Mouse (Mus musculus): ENCODE measurements at regions not wholly inside any gene's neighbourhood (a gene's known extent, or its start where the extent isn't known, plus 50 kb on each side); places are given as distances from the start of the nearest gene placed in this dataset.

GRCm38 (mm10) chr4:32177933-32178639, 60.5 kb upstream of the Bach2 start:
- DNase-seq (ENCODE audit: low read depth, low spot score), result no peak

DNA sequence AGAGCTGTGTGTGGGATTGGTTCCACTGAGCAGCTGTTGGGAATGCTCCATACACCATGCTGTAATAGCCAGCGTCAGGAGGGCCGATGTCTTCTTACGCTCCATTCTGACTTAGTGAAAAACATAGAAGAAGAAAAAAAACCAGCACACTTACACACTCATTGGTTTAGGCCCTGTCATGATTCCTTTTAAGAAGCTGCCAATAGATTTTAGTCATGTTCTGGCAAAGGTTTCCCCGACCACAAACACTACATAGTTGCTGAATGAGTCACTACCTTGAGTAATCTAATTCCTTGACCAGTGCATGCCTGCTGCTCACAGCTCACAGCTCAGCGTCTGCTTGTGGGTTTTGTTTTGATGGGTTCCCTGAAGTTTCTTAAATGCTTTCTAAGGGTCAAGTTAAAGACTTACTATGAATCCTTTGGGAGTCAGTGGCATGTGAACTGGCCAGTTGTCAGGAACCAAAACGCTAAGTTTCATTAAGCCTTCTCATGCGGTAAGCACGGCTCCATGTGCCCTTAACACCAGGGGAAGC, 58.8 kb upstream of the Bach2 start:
- DNase-seq (ENCODE audit: low read depth, low spot score), result peak; percentile 58

GRCm38 (mm10) chr4:32183791-32184190, 54.8 kb upstream of the Bach2 start:
- DNase-seq (ENCODE audit: low read depth, low spot score), result no peak

- no peak for DNase-seq (ENCODE audit: low read depth, low spot score)
These were observed 52.6 kb upstream of the Bach2 start for GRCm38 (mm10) chr4:32185986-32186385.

DNA sequence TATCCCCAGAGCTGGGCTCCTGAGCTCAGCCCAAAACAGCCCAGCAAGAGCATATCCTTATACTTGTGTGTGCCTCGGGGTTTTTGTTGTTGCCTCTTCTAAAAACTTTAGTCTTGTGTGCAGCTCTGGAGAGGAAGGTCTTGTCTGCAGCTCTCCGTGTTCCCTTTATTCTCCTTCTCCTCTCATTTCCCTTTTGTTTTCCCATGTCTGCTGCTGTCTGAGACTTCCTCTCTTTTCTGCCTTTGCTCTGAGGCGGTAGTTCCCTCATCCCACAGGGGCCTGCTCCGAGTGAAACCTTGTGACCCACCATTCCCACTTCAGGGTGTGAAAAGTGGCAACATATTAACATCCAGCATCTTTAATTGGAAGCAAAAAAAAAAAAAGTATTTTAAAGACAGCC, 51.5 kb upstream of the Bach2 start:
- no peak for DNase-seq (ENCODE audit: low read depth, low spot score)

DNA sequence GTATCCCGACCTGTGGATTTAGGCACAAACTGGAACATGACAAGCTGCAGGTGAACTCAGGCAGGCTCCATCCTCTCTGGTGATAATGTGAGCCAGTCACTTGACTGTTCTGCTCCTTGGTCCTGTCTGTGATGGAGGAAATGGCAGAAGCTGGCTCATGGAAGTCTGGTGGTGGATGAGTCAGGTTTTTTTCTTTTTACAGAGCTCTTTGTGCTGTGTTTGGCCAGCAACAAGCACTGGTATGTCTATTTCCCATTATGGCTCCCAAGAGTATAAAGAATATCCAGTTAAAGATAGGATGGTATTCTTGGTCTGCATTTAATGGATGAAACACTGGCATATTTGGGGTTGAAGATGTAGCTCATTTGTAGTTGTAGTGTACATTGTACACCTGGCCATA, 50.5 kb upstream of the Bach2 start:
- no peak for DNase-seq (ENCODE audit: low read depth, low spot score)

- peak; percentile 69 for DNase-seq (ENCODE audit: low read depth, low spot score)
These were observed 49.7 kb upstream of the Bach2 start for GRCm38 (mm10) chr4:32188752-32189415.
